Comparison of ENCODE assay signal across 12 mouse cellular contexts in genomic region chr11:79675994-79676393, GRCm38 (mm10).
DNase-seq lines count a peak whose midpoint lies in the region; ATAC-seq and TF ChIP-seq lines count a peak whose summit lies in the region.
"Had no signal": no experiment of that assay in that cellular context is flagged by ENCODE, and none has a peak within 500 bp of the region (broad histone marks: within the 10 kb centered on the region; RNA-seq: fewer than 3 reads in every experiment).

No protein-coding gene starts in this region.

- no peaks in the 10 kb centered on the region for H3K27me3 ChIP-seq in kidney, adult 2 months (replicated peaks; ENCODE audit: control insufficient read depth, insufficient read depth, low read length)
- H3K27me3 ChIP-seq in kidney, embryonic 16.5 days (ENCODE audit: insufficient read depth, low read length): no peaks in the 10 kb centered on the region
- no peaks in the 10 kb centered on the region for H3K27me3 ChIP-seq in midbrain, postnatal 0 days (ENCODE audit: insufficient read depth, low read length)
- no peaks in the 10 kb centered on the region for H3K27me3 ChIP-seq in midbrain, embryonic 14.5 days (ENCODE audit: control insufficient read depth, insufficient read depth, low read length)
- H3K27me3 ChIP-seq in embryonic facial prominence, embryonic 10.5 days (replicated peaks; ENCODE audit: low read depth, poor library complexity, severe bottlenecking): no peaks in the 10 kb centered on the region
- no peaks in the 10 kb centered on the region for H3K27me3 ChIP-seq in limb, embryonic 15.5 days

- no peak for TF ChIP-seq CTCF in kidney, adult 2 months (conservative IDR thresholded peaks at IDR 0.05; ENCODE audit: insufficient read depth, insufficient read length, low read depth, low read length)
- no peak for TF ChIP-seq CTCF in midbrain, postnatal 0 days (IDR thresholded peaks at IDR 0.05)

- 0 out of 2 replicates have a peak overlapping the region, but pooled peaks have one; percentile 4 for H3K27ac ChIP-seq in kidney, adult 2 months (ENCODE audit: insufficient read depth, low read depth, low read length)
- no peak overlapping the region for H3K27ac ChIP-seq in kidney, embryonic 16.5 days (ENCODE audit: low read length)
- H3K27ac ChIP-seq in midbrain, postnatal 0 days (ENCODE audit: low read depth, low read length): no peak overlapping the region
- no peak overlapping the region; the same call in 1 of the 2 replicates for H3K27ac ChIP-seq in midbrain, embryonic 14.5 days (replicated peaks; ENCODE audit: low read depth, low read length)
- H3K27ac ChIP-seq in embryonic facial prominence, embryonic 10.5 days (replicated peaks): peak overlapping the region; percentile 55
- peak overlapping the region; percentile 40; the same call in 1 of the 2 replicates for H3K27ac ChIP-seq in limb, embryonic 15.5 days
- H3K27ac ChIP-seq: heart, adult 2 months; kidney, postnatal 0 days had no signal

- TF ChIP-seq POLR2A in kidney, adult 2 months (IDR thresholded peaks at IDR 0.05; ENCODE audit: low read depth, low read length): no peak

- ATAC-seq in kidney, embryonic 16.5 days (ENCODE audit: low FRiP score, low TSS enrichment): no peak
- no peak for ATAC-seq in midbrain, postnatal 0 days (ENCODE audit: low FRiP score)
- no peak for ATAC-seq in midbrain, embryonic 14.5 days (ENCODE audit: low FRiP score, low TSS enrichment)
- ATAC-seq in limb, embryonic 15.5 days (ENCODE audit: insufficient number of reproducible peaks, low FRiP score, low TSS enrichment, low read depth): peak; percentile 62; the same call in 1 of the 2 replicates

- H3K4me1 ChIP-seq in kidney, adult 2 months (ENCODE audit: control insufficient read depth, insufficient read depth, low read length): peaks cover 32% of the 10 kb centered on the region
- peaks cover 30% of the 10 kb centered on the region for H3K4me1 ChIP-seq in kidney, embryonic 16.5 days (ENCODE audit: insufficient read depth, low read length)
- H3K4me1 ChIP-seq in midbrain, postnatal 0 days (ENCODE audit: insufficient read depth, low read length): peaks cover 3% of the 10 kb centered on the region; the same call in 1 of the 2 replicates
- H3K4me1 ChIP-seq in midbrain, embryonic 14.5 days (ENCODE audit: control insufficient read depth, insufficient read depth, low read length): peaks cover 24% of the 10 kb centered on the region
- H3K4me1 ChIP-seq in embryonic facial prominence, embryonic 10.5 days: peaks cover 52% of the 10 kb centered on the region
- peaks cover 47% of the 10 kb centered on the region for H3K4me1 ChIP-seq in limb, embryonic 15.5 days

- WGBS in kidney, adult 2 months: 52% methylated on average over 6 of the region's 6 CpGs
- WGBS in kidney, embryonic 16.5 days: 73% methylated on average over 6 of the region's 6 CpGs
- WGBS in midbrain, postnatal 0 days: 55% methylated on average over 6 of the region's 6 CpGs
- WGBS in midbrain, embryonic 14.5 days: 66% methylated on average over 6 of the region's 6 CpGs
- 75% methylated on average over 6 of the region's 6 CpGs for WGBS in embryonic facial prominence, embryonic 10.5 days
- WGBS in limb, embryonic 15.5 days: 69% methylated on average over 6 of the region's 6 CpGs

- no peaks in the 10 kb centered on the region for H3K9me3 ChIP-seq in kidney, embryonic 16.5 days (ENCODE audit: low read length)
- H3K9me3 ChIP-seq in midbrain, postnatal 0 days (ENCODE audit: low read length): no peaks in the 10 kb centered on the region
- no peaks in the 10 kb centered on the region for H3K9me3 ChIP-seq in midbrain, embryonic 14.5 days (ENCODE audit: control insufficient read depth, low read length)
- no peaks in the 10 kb centered on the region for H3K9me3 ChIP-seq in embryonic facial prominence, embryonic 10.5 days
- H3K9me3 ChIP-seq in limb, embryonic 15.5 days: no peaks in the 10 kb centered on the region

- no peaks in the 10 kb centered on the region for H3K36me3 ChIP-seq in kidney, adult 2 months (ENCODE audit: control insufficient read depth, insufficient read depth, low read length)
- no peaks in the 10 kb centered on the region for H3K36me3 ChIP-seq in kidney, embryonic 16.5 days (ENCODE audit: insufficient read depth, low read length)
- no peaks in the 10 kb centered on the region for H3K36me3 ChIP-seq in midbrain, postnatal 0 days (ENCODE audit: insufficient read depth, low read length)
- peaks cover 4% of the 10 kb centered on the region for H3K36me3 ChIP-seq in midbrain, embryonic 14.5 days (ENCODE audit: control insufficient read depth, insufficient read depth, low read length)
- peaks cover 6% of the 10 kb centered on the region for H3K36me3 ChIP-seq in embryonic facial prominence, embryonic 10.5 days (replicated peaks)
- no peaks in the 10 kb centered on the region for H3K36me3 ChIP-seq in limb, embryonic 15.5 days

- no peak overlapping the region for H3K9ac ChIP-seq in kidney, embryonic 16.5 days (replicated peaks; ENCODE audit: low read length)
- H3K9ac ChIP-seq in midbrain, postnatal 0 days (replicated peaks; ENCODE audit: low read length, poor library complexity, severe bottlenecking): 0 out of 2 replicates have a peak overlapping the region, but pooled peaks have one; percentile 1
- H3K9ac ChIP-seq in midbrain, embryonic 14.5 days (replicated peaks; ENCODE audit: low read length): no peak overlapping the region
- H3K9ac ChIP-seq in limb, embryonic 15.5 days: no peak overlapping the region

- no peak overlapping the region for H3K4me2 ChIP-seq in kidney, embryonic 16.5 days (replicated peaks; ENCODE audit: low read depth, low read length)
- H3K4me2 ChIP-seq in midbrain, postnatal 0 days (ENCODE audit: low read depth, low read length, poor library complexity, severe bottlenecking): no peak overlapping the region
- H3K4me2 ChIP-seq in midbrain, embryonic 14.5 days (ENCODE audit: low read length): no peak overlapping the region
- no peak overlapping the region for H3K4me2 ChIP-seq in limb, embryonic 15.5 days

- no peak for DNase-seq in kidney, adult 2 months
- DNase-seq in midbrain, postnatal 0 days (ENCODE audit: low spot score): peak; percentile 26
- no peak for DNase-seq in midbrain, embryonic 14.5 days
- no peak for DNase-seq in embryonic facial prominence, embryonic 10.5 days (ENCODE audit: low spot score)
- no peak for DNase-seq in cerebellum, postnatal 14 days
- no peak for DNase-seq in yolk sac, embryonic 10.5 days (ENCODE audit: low spot score)
- DNase-seq: gastrocnemius, postnatal 10 days; heart, adult 2 months; lung, postnatal 14 days had no signal

- H3K4me3 ChIP-seq in kidney, adult 2 months (ENCODE audit: insufficient read depth, low read depth, low read length): no peak overlapping the region
- H3K4me3 ChIP-seq in kidney, embryonic 16.5 days (ENCODE audit: low read length): no peak overlapping the region
- no peak overlapping the region for H3K4me3 ChIP-seq in midbrain, postnatal 0 days (ENCODE audit: low read depth, low read length)
- H3K4me3 ChIP-seq in midbrain, embryonic 14.5 days (replicated peaks; ENCODE audit: low read depth, low read length): no peak overlapping the region
- no peak overlapping the region for H3K4me3 ChIP-seq in embryonic facial prominence, embryonic 10.5 days
- no peak overlapping the region for H3K4me3 ChIP-seq in limb, embryonic 15.5 days
- H3K4me3 ChIP-seq: heart, adult 2 months had no signal

Comparison
In these comparisons a context has a peak if more than half of its experiments do, and no peak if none do; other contexts are left out.
1. H3K27ac ChIP-seq: peak in kidney, adult 2 months (single experiment), embryonic facial prominence, embryonic 10.5 days (single experiment) and limb, embryonic 15.5 days (single experiment); none in kidney, embryonic 16.5 days (single experiment), midbrain, postnatal 0 days (single experiment) and midbrain, embryonic 14.5 days (single experiment).